Mouse (Mus musculus) frontal cortex, postnatal 14 days (tissue): Measurements from ENCODE around the gene Asb4.

ENCODE experiments used
- DNase-seq, 2 experiments: peaks; one replicate each; pipeline ENCODE4 v3.0.0; 2022; ENCODE audit warnings: low spot score in 2 of 2

Asb4 gene

DNA sequence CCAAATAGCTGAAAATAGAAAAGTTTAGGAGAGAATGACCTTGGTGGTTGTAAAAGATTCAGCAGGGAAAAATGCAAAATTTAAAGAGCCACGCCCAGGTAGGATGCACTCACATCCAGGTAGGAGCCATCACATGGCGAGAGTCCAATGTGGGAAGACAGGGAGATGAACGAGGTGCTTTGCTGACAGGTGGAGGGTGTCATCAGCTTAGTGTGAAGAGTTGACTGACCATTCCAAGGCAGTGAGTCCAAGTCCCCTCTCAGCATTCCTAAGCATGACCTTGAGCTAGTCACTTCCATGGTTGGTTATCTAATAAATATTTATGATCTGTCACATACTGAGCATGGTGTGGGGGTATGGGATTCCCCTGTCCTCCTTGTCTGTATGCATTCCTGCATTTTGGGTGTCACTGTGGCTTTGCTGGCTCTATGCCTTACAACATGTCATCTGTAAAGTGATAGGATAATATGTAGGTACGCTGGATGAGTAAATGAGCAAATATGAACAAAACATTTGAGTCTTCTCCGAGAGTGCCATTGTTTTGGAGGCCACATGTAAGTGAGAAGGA is 61.2 kb downstream of the Asb4 start:
- DNase-seq, result no peak

DNA sequence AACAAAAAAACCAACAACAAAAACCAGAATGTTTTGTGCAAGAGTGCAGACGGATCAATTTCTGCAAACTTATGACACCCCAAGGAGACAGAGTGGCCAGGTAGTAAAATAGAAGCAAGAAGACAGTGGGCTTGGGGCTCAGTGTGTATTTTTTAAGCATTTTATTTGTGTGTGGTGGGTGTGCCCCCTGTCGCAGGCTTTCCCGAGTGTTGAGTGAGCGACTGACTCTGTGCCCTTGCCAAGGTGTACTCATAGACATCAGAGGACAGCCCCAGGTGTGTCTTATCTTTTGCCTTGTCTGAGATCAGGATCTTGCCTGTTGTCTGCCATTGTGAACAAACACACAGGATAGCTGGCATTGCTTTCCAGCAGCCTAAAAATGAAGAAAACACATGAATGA is 63.8 kb downstream of the Asb4 start:
- no peak for DNase-seq

DNA sequence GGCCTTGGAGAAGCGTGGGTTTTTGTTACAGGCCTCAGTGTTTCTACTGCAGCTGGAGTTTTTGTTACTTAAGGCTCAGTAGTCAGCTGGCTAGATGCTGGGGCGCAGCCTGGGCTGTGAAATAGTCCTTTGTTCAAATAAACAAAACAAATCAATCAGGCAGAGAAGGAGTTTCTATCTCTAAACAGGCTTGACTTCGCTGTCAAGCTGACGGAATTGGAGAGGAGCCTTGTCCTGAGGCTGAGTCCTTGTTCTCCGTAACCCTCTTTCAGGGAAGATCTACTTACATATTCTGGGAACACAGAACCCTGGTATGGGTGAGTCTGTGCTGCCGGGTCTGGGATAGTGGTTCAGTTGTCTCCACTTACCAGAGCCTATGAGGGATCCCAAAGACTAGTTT is 64.4 kb downstream of the Asb4 start:
- no peak for DNase-seq

DNA sequence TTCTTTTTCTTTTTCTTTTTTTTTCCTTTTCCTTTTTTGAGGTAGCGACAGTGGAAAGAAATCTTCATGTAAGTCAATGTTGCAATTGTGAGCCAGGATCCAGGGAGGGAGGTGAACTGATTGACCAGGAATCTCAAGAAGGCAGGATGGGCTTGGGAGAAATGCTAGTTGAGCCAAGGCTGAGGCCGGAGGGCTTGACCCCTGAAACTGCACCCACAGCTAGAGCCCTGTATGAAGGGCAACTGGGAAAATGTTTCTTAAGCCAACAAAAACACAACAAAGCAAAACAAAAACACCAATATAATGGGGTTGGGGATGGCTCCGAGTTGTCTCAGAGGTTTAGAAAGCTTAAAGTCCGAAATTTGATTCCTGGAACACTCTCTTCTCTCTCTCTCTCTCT is 65.2 kb downstream of the Asb4 start:
- DNase-seq, result no peak

DNA sequence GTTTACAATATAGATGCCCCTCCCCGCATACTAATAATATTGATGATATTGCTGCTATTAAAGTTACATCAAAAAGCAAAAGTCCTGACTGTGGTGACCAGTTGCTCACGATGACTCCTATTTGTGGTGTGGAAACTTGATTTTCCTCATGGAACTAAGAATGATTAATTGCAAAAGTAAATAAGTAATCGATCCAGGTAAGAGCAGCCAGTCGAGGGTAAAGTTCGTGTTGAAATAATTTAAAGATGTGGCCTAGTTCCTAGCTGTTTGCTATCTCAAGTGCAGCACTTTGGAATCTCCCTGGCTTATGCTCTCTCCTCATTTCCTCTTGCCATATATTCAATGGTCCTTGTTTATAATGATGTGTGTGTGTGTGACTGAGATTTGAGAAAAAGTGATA is 66.7 kb downstream of the Asb4 start:
- no peak for DNase-seq

DNA sequence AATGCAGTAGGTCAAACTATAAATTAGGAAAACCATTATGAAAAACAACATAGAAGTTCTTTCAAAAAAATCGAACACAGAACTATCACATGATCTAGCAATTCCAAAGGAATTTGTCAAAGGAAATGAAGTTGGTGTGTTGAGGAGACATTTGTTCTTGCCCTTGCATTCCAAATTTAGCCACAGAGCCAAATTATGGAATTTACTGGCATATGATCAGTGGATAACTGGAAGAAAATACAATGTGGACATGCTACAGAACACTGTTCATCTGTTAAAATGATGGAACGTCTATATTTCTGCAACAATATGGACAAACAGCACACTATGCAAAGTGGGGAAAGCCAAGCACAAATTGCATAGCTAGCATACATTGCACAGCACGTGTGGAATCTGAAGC is 72.7 kb downstream of the Asb4 start:
- no peak for DNase-seq

DNA sequence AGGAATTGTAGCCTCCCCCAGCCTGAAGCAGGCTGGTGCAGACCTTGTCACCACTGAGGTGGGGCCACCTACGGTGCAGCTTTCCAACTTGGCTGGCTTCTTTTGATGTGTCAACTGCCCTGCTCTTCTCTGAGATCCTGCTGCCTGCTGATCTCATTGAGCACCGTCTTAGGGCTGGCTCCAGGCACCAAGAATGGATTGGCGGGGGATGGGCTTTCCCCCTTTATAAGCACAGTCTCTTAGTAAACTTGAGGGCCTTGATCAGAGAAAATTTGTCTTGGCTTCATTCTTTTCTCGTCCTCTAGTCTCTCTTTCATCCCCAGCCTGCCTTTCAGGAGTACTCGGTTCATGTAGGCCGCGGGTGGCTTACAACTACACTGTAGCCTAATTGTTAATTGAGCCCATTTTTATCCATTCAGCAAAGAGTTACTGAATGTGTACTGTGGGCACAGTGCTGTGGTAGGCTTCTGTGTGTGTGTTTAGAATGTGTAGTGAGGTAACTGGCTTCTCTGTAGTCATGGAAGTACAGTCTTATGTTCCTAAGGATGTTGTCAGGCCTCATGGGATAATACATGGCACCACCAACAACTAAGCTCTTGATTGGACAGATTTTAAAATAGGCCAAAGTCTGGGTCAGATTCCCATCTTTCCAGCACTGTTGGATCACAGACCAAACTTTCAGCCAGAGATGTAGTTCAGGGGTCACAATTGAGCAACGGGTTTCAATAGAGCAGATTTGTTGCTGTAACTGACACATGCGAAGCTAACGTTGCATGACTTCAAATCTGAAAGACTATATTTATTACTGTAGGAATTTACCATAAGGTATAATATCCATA is 87.5 kb downstream of the Asb4 start:
- no peak for DNase-seq

DNA sequence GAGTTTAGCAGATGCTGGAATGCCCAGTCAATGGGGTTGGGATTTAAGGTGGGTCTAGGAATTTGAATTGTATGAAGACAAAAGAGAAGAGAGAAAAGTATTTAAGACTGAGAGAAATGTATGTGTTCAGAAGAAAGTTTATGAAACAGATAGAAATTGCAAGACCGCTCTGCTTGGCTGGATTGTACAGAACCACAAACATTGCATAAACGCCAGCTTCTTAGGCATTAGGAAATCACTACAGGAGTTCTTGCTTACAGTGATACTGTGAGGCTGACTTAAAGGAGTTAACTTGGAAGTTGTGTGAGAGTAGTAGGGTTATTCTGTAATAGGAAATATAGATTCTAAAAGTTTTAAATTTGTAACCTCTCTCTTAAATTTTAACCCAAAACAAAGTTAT is 89.5 kb downstream of the Asb4 start:
- no peak for DNase-seq

DNA sequence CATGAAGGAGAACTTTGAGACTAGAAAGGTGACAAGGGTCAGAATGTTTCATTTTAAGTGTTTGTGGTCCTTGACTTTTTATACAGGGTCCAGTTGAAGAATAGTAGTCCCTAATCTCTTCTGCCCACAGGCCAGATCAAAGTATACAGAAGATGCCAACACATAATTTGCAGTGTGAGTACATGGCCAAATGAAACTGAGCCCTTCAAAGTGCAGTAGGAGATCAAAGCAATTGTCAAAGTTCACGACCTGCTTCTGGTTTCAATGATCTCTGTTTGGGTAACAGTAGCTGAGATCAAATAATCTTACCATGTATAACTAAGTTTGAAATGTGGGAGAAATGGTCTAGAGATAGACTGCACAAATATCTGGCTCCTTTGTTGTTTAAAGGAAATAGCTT is 90.8 kb downstream of the Asb4 start:
- no peak for DNase-seq

DNA sequence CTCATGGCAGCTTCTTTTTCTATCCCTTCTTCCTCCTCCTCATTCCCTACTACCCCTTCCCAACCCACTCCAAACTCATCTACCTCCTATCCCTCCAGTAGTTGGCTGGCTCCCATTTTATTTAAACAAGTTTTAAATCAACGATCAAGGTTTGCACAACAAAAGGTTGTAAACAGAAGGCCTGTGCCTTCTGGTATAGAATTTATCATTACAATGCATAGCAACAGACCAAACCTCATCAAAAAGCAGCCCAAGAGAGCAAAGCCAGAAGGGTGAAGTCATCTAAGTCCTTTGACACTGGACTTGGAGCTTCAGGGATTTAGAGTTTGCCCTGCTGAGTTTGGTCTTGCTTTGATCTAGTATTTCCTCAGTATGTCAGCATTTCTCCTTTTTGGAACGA is 97.9 kb downstream of the Asb4 start:
- DNase-seq, result no peak

DNA sequence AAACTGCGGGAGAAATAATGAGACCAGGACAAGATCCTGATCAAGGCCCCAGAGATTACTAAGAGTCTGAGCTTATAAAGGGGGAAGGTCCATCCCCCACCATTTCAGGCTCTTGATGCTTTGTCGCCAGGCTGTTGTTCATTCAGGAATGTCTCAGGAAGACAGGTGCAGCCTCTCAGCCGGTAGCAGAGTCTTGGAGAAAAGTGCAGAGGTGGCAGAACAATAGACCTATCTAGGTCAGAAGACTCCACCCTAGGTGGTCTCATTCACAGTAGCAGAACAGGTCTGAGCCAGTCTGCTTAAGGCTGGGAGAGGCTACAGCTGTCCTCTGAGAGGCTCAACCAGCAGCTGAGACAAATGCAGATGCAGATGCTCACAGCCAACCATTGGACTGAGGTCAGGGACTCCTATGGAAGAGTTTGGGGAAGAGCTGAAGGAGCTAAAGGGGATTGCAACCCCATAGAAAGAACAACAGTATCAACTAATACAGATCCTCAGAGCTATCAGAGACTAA is 99.1 kb downstream of the Asb4 start:
- no peak for DNase-seq
